Mouse (Mus musculus): ENCODE results near the gene Coro1b. TPM values are rescaled to one million over a fixed set of nuclear protein-coding genes. Genes with fewer than 3 reads are reported as not detected.

Gene Coro1b
- polyA plus RNA-seq, 1 experiment, result not detected

DNA sequence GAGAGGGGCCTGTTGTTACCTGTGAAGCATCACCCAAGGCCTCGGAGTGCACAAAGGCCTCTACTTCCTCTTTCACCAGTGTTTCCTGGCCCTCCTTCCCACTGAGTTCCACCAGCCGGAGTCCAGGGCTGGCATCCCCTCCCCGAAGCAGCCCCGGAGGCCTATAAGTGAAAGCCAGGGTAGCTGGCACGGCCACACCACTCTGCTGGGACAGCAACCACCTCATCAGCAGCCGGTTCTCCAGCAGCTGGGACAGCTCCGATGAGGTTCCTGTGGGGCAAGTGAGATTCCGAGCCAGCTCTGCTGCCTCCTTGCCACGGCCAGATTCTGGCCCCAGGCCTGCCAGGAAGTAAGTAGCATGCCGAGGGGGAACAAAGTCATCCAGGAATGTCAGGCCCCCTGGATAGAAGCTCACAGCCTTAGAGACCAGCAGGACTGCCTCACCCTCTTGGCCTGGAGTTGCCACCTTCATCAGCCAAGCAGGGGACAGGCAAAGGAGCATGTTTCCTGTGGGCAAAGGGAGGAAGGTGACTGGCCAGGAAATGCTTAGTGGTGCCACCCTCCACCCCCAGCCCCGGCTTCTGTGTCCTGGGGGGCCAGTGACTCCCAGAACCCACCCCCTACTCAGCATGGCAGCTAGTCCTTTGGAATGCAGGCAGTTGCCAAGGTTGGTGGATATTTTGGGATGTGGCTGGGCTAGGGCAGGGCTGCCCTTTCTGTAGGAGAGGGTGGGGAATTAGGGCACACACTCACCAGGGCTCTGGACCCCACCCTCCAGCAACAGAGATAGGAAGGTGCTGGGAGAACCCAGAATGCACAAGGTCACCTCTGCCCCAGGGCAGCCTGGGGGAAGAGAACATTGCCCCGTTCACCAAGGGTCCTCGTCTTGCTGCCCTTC, 23.2 kb downstream of the Coro1b start:
- TF ChIP-seq CTCF (IDR thresholded peaks at IDR 0.05; ENCODE audit: insufficient read depth, low read depth, low read length) (no peak), POLR2A (IDR thresholded peaks at IDR 0.05; ENCODE audit: insufficient read depth, low read depth, low read length) (no peak)
- H3K4me3 ChIP-seq (ENCODE audit: insufficient read depth, low read depth, low read length), result no peak overlapping the region
- no peak overlapping the region for H3K27ac ChIP-seq (ENCODE audit: insufficient read depth, low read depth, low read length)
- 69% methylated on average over 13 of the region's 13 CpGs for WGBS
- peaks cover 15% of the 10 kb centered on the region for H3K4me1 ChIP-seq (ENCODE audit: control insufficient read depth, insufficient read depth, low read length)

DNA sequence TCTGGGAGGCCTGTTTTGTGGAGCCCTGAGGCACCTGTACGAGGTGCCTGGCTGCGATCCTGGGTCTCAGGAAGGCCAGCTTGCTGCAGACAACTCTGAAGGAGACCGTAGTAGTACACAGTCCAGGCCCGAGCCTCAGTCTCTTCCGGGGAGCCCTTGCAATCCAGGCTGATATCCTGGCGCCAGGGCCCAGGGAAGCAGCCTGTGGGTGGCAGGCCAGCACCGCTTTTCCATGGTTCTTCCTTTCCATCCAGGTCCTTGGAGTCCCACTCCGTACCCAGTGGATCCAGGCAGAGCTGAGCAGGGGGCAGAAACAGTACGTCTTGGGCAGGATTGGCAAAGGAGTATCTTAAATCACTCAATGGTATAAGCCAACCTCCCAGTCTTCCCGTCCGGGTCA, 24.5 kb downstream of the Coro1b start:
- TF ChIP-seq POLR2A (IDR thresholded peaks at IDR 0.05; ENCODE audit: insufficient read depth, low read depth, low read length), result no peak
- no peak for TF ChIP-seq CTCF (IDR thresholded peaks at IDR 0.05; ENCODE audit: insufficient read depth, low read depth, low read length)
- Histone ChIP-seq H3K4me1 (ENCODE audit: control insufficient read depth, insufficient read depth, low read length) (peaks cover 15% of the 10 kb centered on the region), H3K4me3 (ENCODE audit: insufficient read depth, low read depth, low read length) (no peak overlapping the region), H3K27ac (ENCODE audit: insufficient read depth, low read depth, low read length) (no peak overlapping the region)
- 71% methylated on average over 11 of the region's 11 CpGs for WGBS

DNA sequence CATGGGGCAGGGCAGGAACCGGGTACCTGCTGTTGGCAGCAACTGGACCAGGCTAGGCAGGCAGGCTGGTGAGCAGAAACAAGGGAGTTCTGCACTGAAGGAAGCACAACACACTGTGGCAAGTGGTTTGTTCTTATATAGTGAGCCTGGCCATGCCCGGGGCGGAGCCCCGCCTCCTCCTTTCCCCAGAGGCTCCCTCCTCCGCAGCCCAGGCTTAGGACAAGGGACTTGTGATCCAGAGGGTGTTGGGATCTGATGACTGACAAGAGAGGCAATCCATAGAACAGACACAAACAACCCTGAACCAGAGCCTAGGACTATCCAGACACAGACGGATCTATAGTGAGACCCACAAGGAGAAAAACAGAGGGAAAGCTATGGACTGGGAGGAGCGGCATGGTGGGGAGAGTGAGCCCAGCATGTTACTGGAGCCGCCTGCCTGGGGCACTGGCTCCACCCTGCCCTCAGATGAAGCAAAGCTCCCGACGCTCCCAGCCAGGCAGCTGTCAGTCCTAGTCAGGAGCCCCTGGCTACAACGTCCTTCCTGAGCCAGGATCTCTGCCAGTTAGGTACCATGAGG, 27.0 kb downstream of the Coro1b start, which contains the start of gene Carns1:
TSS of gene Carns1 (minus strand) at position 112 of the 580 bp plus-strand sequence.
- no peak within 1 kb of the TSS for H3K27ac ChIP-seq (ENCODE audit: insufficient read depth, low read depth, low read length)

DNA sequence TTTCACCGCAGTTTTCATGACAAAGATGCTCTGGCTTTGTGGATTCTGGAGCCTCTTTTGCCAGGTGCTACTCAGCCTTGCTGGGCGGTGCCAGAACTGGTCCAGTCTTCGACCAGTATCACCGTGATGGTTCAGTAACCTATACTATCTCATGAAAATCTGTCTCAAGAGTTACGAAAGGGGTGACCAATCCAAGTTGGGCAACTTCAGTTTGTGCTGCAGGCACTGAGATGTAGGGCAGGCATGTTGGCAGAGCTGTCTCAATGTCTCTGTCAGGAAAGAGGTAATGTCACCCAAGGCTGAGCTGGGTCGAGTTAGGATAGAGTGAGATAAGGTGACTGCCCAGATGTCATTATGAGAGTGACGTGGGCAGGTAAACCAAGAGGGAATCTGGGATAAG, 32.0 kb downstream of the Coro1b start:
- Histone ChIP-seq H3K4me1 (ENCODE audit: control insufficient read depth, insufficient read depth, low read length) (peaks cover 12% of the 10 kb centered on the region), H3K27ac (ENCODE audit: insufficient read depth, low read depth, low read length) (no peak overlapping the region), H3K4me3 (ENCODE audit: insufficient read depth, low read depth, low read length) (no peak overlapping the region)
- TF ChIP-seq POLR2A (IDR thresholded peaks at IDR 0.05; ENCODE audit: insufficient read depth, low read depth, low read length), result no peak
- TF ChIP-seq CTCF (IDR thresholded peaks at IDR 0.05; ENCODE audit: insufficient read depth, low read depth, low read length), result no peak
- WGBS, result 92% methylated on average over 7 of the region's 7 CpGs

More for the DNA sequence above, 27.0 kb downstream of the Coro1b start, which contains the start of gene Carns1:
- 14% methylated on average over 11 of the region's 11 CpGs for WGBS
- TF ChIP-seq CTCF (IDR thresholded peaks at IDR 0.05; ENCODE audit: insufficient read depth, low read depth, low read length) (no peak), POLR2A (IDR thresholded peaks at IDR 0.05; ENCODE audit: insufficient read depth, low read depth, low read length) (no peak)
- Histone ChIP-seq H3K4me1 (ENCODE audit: control insufficient read depth, insufficient read depth, low read length) (peaks cover 7% of the 10 kb centered on the region), H3K4me3 (ENCODE audit: insufficient read depth, low read depth, low read length) (no peak within 1 kb of the TSS)

DNA sequence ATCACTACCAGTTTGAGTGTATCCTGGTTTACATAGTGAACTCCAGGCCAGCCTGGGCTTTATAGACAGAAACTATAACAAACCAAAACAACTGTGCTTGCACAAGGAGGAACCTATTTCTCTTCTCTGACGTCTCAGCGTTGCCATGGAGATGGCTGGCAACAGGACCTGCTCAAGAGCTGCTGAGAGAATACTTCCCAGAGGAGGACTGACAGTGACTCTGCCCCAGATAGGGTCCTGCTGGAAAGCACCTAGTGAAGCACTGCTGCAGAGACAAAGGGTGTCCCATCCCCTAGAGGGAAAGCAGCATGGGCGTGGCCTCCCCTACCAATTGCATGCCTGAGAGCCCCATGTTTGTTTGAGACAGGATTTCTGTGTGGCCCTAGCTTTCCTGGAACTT, 33.5 kb downstream of the Coro1b start:
- H3K4me1 ChIP-seq (ENCODE audit: control insufficient read depth, insufficient read depth, low read length), result peaks cover 10% of the 10 kb centered on the region
- no peak overlapping the region for H3K4me3 ChIP-seq (ENCODE audit: insufficient read depth, low read depth, low read length)
- 36% methylated on average over 3 of the region's 3 CpGs for WGBS
- TF ChIP-seq CTCF (IDR thresholded peaks at IDR 0.05; ENCODE audit: insufficient read depth, low read depth, low read length), result no peak
- no peak for TF ChIP-seq POLR2A (IDR thresholded peaks at IDR 0.05; ENCODE audit: insufficient read depth, low read depth, low read length)
- H3K27ac ChIP-seq (ENCODE audit: insufficient read depth, low read depth, low read length), result no peak overlapping the region

DNA sequence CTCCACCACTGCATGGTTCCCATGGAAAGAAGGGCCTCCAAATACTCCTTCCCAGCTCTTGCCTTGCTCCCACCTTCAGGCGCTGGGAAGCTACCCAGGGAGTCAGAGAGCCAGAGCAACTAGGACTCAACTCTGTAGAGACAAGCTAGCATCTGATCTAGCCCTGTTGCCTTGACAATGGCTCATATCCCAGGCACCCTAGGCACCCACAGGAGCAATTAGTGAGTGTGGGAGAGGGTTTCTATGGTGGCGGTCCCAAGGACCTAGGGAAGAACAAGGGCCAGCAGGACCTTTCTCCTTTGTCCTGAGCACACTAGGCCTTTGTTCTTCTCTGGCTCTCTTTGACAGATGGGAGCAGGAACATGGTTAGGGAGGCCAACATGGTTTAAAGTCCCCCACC, 35.3 kb downstream of the Coro1b start:
- TF ChIP-seq CTCF (IDR thresholded peaks at IDR 0.05; ENCODE audit: insufficient read depth, low read depth, low read length), result no peak
- TF ChIP-seq POLR2A (IDR thresholded peaks at IDR 0.05; ENCODE audit: insufficient read depth, low read depth, low read length), result no peak
- Histone ChIP-seq H3K4me3 (ENCODE audit: insufficient read depth, low read depth, low read length) (no peak overlapping the region), H3K27ac (ENCODE audit: insufficient read depth, low read depth, low read length) (no peak overlapping the region), H3K4me1 (ENCODE audit: control insufficient read depth, insufficient read depth, low read length) (peaks cover 13% of the 10 kb centered on the region)
- 51% methylated on average over 2 of the region's 2 CpGs for WGBS

DNA sequence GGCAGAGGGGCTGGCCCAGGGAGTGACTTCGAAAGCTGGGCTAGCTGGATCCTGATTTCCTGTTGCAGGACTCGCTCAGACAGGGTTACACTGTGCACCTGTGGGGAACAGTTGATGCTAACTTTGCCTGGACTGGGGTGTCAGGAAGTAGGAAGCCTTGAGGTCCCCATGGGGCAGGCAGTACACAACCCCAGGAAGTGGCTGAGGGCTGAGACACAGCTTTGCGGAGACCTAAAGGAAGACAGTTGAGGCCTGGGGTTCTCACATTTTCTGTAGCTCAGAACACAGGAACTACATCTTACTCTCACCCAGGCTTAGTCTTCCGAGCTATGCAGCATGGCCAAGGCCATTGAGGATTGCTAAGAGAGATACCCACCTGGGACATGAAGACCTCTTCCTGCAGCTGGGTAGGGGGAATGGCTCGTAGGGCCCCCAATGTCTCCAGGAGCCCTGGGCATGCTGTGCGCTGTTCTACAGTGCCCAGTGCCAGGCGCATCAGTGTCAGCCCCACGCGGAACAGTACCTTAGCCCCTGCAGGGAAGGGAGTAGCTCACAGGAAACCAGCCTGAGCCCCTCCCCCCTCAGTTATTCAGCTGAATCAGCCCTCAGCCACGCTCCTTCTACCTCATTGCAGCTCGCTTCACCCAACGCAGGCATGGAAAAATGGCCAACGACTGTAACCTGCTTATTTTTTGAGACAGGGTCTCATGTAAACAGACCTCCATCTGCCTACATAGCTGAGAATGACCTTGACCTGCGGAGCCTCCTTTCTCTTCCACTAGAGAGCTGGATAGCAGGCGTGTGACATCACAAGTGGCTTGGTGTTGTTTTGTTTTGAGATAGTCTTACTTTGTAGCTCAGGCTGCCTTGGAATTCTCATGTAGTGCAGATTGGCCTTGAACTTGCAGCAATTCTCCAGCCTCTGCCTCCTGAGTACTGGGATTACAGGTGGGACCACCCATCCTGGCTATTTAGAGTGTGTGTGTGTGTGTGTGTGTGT, 36.9 kb downstream of the Coro1b start:
- no peak overlapping the region for H3K4me3 ChIP-seq (ENCODE audit: insufficient read depth, low read depth, low read length)
- H3K27ac ChIP-seq (ENCODE audit: insufficient read depth, low read depth, low read length), result no peak overlapping the region
- peaks cover 13% of the 10 kb centered on the region for H3K4me1 ChIP-seq (ENCODE audit: control insufficient read depth, insufficient read depth, low read length)
- WGBS, result 63% methylated on average over 15 of the region's 15 CpGs
- no peak for TF ChIP-seq CTCF (IDR thresholded peaks at IDR 0.05; ENCODE audit: insufficient read depth, low read depth, low read length)
- no peak for TF ChIP-seq POLR2A (IDR thresholded peaks at IDR 0.05; ENCODE audit: insufficient read depth, low read depth, low read length)

DNA sequence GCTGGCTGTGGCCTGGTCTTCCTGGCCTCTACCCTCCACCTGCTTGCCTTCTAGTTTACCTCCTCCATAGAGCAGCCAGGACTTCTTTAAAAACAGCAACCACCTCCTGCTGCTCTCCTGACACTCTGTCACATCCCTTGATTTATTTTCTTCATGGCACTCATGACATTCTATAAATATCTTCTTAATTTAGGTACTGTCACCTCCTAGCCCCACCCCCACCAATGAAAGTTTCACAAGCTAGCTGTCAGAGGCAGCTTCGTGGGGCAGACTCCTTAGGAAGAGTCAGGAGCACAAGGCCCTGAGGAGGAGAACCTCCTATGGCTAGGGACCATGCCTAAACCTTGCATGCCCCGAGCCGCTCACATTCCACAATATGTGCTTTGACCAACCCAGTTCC, 38.9 kb downstream of the Coro1b start:
- TF ChIP-seq POLR2A (IDR thresholded peaks at IDR 0.05; ENCODE audit: insufficient read depth, low read depth, low read length) (no peak), CTCF (IDR thresholded peaks at IDR 0.05; ENCODE audit: insufficient read depth, low read depth, low read length) (no peak)
- peaks cover 8% of the 10 kb centered on the region for H3K4me1 ChIP-seq (ENCODE audit: control insufficient read depth, insufficient read depth, low read length)
- H3K27ac ChIP-seq (ENCODE audit: insufficient read depth, low read depth, low read length), result no peak overlapping the region
- no peak overlapping the region for H3K4me3 ChIP-seq (ENCODE audit: insufficient read depth, low read depth, low read length)
- 78% methylated on average over 3 of the region's 3 CpGs for WGBS

Measured in olfactory bulb, adult 2 months (tissue).